Mouse (Mus musculus): ENCODE data around the gene Sfmbt2. TPM values are rescaled to one million over a fixed set of nuclear protein-coding genes. Genes with fewer than 3 reads are reported as not detected.

The Sfmbt2 gene
- polyA plus RNA-seq, 1 experiment from 2014 or later: 1.3 TPM

DNA sequence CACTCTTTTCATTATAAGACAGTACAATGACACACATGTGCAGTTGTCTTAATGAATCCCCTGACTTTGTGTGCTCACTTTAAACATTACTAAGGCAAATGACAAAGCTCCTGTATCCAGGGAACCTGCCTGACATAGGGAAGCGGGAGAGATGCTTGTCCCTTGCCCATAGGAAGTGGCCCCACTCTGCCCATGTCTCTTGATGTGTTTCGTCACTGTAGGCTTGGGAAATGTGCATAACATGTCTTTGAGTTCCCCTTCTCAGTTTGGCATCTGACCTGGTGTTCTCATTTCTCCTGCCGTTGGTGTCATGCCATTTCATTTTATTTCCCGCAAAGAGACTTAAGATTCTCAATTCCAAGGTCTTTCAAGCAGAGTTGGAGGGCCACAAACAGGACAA is 202.0 kb downstream of the Sfmbt2 start:
- Histone ChIP-seq H3K4me3 (ENCODE audit: low read length) (no peak overlapping the region), H3K4me2 (ENCODE audit: low read depth, low read length) (no peak overlapping the region), H3K4me1 (replicated peaks; ENCODE audit: control insufficient read depth, insufficient read depth, low read length) (no peaks in the 10 kb centered on the region), H3K27ac (ENCODE audit: low read length) (no peak overlapping the region), H3K9ac (ENCODE audit: low read length) (no peak overlapping the region), H3K36me3 (ENCODE audit: control insufficient read depth, insufficient read depth, low read length) (no peaks in the 10 kb centered on the region), H3K27me3 (ENCODE audit: control insufficient read depth, insufficient read depth, low read depth, low read length) (no peaks in the 10 kb centered on the region), H3K9me3 (ENCODE audit: control insufficient read depth, low read length) (no peaks in the 10 kb centered on the region)
- 89% methylated on average over 4 of the region's 4 CpGs for WGBS
- ATAC-seq (ENCODE audit: low read depth): no peak

DNA sequence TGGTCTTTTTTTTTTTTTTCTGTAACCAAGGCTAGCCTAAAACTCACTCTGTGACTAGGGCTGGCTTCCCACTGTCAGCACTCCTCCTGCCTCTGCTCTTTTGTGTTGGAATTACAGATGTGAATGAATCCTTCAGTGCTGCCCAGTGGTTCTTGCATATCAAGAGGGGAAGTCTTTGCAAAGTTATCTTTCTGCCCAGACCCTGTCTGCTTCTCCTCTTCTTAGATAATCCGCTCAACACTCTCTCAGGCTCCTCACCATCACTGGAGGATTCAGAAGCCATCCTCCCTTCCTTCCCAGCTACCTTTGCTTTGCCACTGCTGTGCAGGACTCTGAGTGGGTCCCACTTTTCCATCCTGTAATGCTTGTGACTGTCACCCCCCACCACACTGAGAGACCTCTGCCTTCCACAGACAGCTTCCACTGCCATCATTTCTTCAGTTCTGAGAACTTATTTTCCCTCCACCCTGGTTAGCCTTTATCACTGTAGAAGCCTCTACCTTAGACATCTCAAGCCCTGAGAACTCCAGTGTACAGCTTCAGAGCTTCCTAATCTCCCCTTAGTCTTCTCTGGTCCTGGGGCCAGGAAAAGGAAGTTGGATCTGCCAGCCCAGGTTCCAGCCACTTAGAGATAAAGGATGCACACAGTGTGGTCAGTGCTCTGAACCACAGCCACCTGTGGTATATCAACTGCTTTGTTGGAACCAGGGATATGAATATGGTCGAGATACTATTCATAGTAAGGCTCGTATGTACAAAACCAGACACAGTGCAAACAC is 205.8 kb downstream of the Sfmbt2 start:
- H3K9ac ChIP-seq (ENCODE audit: low read length): no peak overlapping the region
- H3K4me1 ChIP-seq (replicated peaks; ENCODE audit: control insufficient read depth, insufficient read depth, low read length): no peaks in the 10 kb centered on the region
- H3K36me3 ChIP-seq (ENCODE audit: control insufficient read depth, insufficient read depth, low read length): no peaks in the 10 kb centered on the region
- WGBS: 65% methylated on average over 3 of the region's 3 CpGs
- no peaks in the 10 kb centered on the region for H3K9me3 ChIP-seq (ENCODE audit: control insufficient read depth, low read length)
- H3K4me2 ChIP-seq (ENCODE audit: low read depth, low read length): no peak overlapping the region
- no peak overlapping the region for H3K4me3 ChIP-seq (ENCODE audit: low read length)
- ATAC-seq (ENCODE audit: low read depth): no peak
- H3K27ac ChIP-seq (ENCODE audit: low read length): no peak overlapping the region
- no peaks in the 10 kb centered on the region for H3K27me3 ChIP-seq (ENCODE audit: control insufficient read depth, insufficient read depth, low read depth, low read length)

DNA sequence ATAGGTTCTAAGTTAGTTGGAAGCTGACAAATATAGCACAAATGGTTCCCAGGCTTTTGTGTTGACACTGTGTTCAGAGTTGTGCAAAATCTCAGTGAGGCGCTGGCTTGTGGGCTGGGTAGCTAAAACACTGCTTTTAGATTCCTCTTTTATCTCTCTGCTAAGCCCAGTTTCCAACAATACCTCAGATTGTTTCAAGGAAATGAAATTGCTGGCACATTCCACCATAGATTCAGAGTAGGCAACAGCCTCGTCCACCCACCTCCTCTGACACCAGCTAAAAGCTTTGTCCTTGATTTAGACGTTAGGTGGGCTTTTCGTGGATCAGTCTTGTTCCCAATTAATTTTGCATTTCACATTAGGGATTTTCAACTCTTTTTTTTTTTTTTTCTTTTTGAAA is 212.4 kb downstream of the Sfmbt2 start:
- WGBS: 69% methylated on average over 4 of the region's 4 CpGs

DNA sequence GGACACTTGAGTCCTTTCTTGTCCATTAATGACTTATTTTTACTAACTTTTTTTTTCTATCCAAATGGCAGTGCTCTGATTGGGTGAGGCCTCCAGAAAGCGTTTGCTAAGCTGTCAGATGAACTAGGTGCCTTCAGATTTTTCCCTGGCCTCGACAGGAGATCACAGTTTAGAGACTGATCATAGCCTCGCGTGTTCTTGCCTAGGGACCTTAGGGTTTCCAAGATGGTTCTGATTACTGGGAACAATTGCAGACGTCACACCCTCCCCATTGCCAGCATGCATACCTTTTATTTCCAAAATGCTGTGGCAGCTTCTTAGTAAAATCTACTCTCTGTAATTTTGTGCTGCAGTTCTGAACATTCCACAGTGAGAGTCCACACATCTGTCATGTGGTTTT is 212.8 kb downstream of the Sfmbt2 start:
- Histone ChIP-seq H3K27ac (ENCODE audit: low read length) (no peak overlapping the region), H3K36me3 (ENCODE audit: control insufficient read depth, insufficient read depth, low read length) (no peaks in the 10 kb centered on the region), H3K9me3 (ENCODE audit: control insufficient read depth, low read length) (no peaks in the 10 kb centered on the region), H3K27me3 (ENCODE audit: control insufficient read depth, insufficient read depth, low read depth, low read length) (no peaks in the 10 kb centered on the region), H3K4me3 (ENCODE audit: low read length) (no peak overlapping the region), H3K4me1 (replicated peaks; ENCODE audit: control insufficient read depth, insufficient read depth, low read length) (no peaks in the 10 kb centered on the region), H3K9ac (ENCODE audit: low read length) (no peak overlapping the region), H3K4me2 (ENCODE audit: low read depth, low read length) (no peak overlapping the region)
- ATAC-seq (ENCODE audit: low read depth): no peak
- 49% methylated on average over 5 of the region's 5 CpGs for WGBS

More for the DNA sequence above, 212.4 kb downstream of the Sfmbt2 start:
- H3K9me3 ChIP-seq (ENCODE audit: control insufficient read depth, low read length): no peaks in the 10 kb centered on the region
- no peak overlapping the region for H3K4me2 ChIP-seq (ENCODE audit: low read depth, low read length)
- no peak overlapping the region for H3K4me3 ChIP-seq (ENCODE audit: low read length)
- H3K36me3 ChIP-seq (ENCODE audit: control insufficient read depth, insufficient read depth, low read length): no peaks in the 10 kb centered on the region
- no peak overlapping the region for H3K27ac ChIP-seq (ENCODE audit: low read length)
- ATAC-seq (ENCODE audit: low read depth): no peak
- no peak overlapping the region for H3K9ac ChIP-seq (ENCODE audit: low read length)
- no peaks in the 10 kb centered on the region for H3K4me1 ChIP-seq (replicated peaks; ENCODE audit: control insufficient read depth, insufficient read depth, low read length)
- H3K27me3 ChIP-seq (ENCODE audit: control insufficient read depth, insufficient read depth, low read depth, low read length): no peaks in the 10 kb centered on the region

DNA sequence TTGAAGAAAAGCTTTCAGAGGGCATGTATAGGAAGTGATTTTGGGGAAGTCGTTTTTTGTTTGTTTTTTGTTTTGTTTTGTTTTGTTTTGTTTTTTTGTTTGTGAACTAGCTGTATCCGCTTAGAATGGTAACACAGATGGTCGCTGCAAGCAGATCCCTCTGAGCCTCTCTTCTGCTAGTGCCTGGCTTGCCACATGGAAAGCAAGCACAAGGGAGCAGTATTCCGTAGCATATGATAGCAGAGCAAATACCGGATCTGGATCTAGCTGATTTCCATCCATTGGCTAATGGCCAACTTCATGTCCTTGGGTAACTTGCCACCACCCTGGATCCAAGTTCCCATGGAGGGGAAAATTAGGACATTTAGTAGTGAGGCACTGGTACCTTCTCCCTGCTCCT is 221.0 kb downstream of the Sfmbt2 start:
- H3K27ac ChIP-seq (ENCODE audit: low read length): no peak overlapping the region
- WGBS: 69% methylated on average over 5 of the region's 5 CpGs
- H3K9ac ChIP-seq (ENCODE audit: low read length): no peak overlapping the region
- H3K36me3 ChIP-seq (ENCODE audit: control insufficient read depth, insufficient read depth, low read length): no peaks in the 10 kb centered on the region
- no peak overlapping the region for H3K4me3 ChIP-seq (ENCODE audit: low read length)
- ATAC-seq (ENCODE audit: low read depth): no peak
- no peaks in the 10 kb centered on the region for H3K27me3 ChIP-seq (ENCODE audit: control insufficient read depth, insufficient read depth, low read depth, low read length)
- H3K9me3 ChIP-seq (ENCODE audit: control insufficient read depth, low read length): no peaks in the 10 kb centered on the region
- H3K4me1 ChIP-seq (replicated peaks; ENCODE audit: control insufficient read depth, insufficient read depth, low read length): no peaks in the 10 kb centered on the region
- H3K4me2 ChIP-seq (ENCODE audit: low read depth, low read length): no peak overlapping the region

DNA sequence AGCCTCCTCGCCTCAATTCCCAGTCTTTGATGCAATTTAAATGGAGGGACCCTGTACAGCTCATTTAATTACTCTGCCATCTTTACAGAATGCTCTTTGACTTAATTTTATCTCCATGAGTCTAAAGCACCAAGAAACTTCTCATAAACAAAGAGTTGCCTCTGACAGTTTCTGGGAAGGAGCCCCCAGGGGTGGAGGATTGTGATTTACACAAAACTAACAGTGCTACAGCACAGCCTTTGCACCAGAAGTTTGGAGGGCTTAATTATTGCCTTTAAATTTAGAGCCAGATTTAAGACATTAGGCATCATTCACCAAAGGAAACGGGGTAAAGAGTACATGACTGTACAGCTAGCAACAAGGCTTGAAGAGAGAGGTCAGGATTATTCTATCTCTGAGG is 245.2 kb downstream of the Sfmbt2 start:
- no peak for ATAC-seq (ENCODE audit: low read depth)
- Histone ChIP-seq H3K4me2 (ENCODE audit: low read depth, low read length) (no peak overlapping the region), H3K9me3 (ENCODE audit: control insufficient read depth, low read length) (no peaks in the 10 kb centered on the region), H3K27ac (ENCODE audit: low read length) (no peak overlapping the region), H3K4me3 (ENCODE audit: low read length) (no peak overlapping the region), H3K36me3 (ENCODE audit: control insufficient read depth, insufficient read depth, low read length) (no peaks in the 10 kb centered on the region), H3K27me3 (ENCODE audit: control insufficient read depth, insufficient read depth, low read depth, low read length) (no peaks in the 10 kb centered on the region), H3K9ac (ENCODE audit: low read length) (no peak overlapping the region), H3K4me1 (replicated peaks; ENCODE audit: control insufficient read depth, insufficient read depth, low read length) (no peaks in the 10 kb centered on the region)
- WGBS: 66% methylated on average over 2 of the region's 2 CpGs

MicroRNAs within 50 kb of the gene (microRNA counts, 519-probe panel; counts per million panel counts)
- microRNA mmu-miR-297a+mmu-miR-466f+mmu-miR-669b: 1,105 counts per million, percentile 10 among the panel's probes with 10 or more counts
- not detected for microRNA mmu-miR-297b-3p
- not detected for microRNA mmu-miR-297b-5p
- microRNA mmu-miR-297c: 2,408 counts per million, percentile 42 among the panel's probes with 10 or more counts
- 3,233 counts per million, percentile 63 among the panel's probes with 10 or more counts for microRNA mmu-miR-466a-3p+mmu-miR-466b-3-3p
- microRNA mmu-miR-466a-5p+mmu-miR-466e-5p: 1,804 counts per million, percentile 29 among the panel's probes with 10 or more counts
- microRNA mmu-miR-466c-5p: 1,436 counts per million, percentile 18 among the panel's probes with 10 or more counts
- microRNA mmu-miR-466d-3p: 2,099 counts per million, percentile 36 among the panel's probes with 10 or more counts
- 854 counts per million, percentile 7 among the panel's probes with 10 or more counts for microRNA mmu-miR-466d-5p
- microRNA mmu-miR-466f-5p: not detected
- 2,975 counts per million, percentile 57 among the panel's probes with 10 or more counts for microRNA mmu-miR-466g
- not detected for microRNA mmu-miR-466h
- 1,363 counts per million, percentile 16 among the panel's probes with 10 or more counts for microRNA mmu-miR-466l
- microRNA mmu-miR-467a: 2,254 counts per million, percentile 39 among the panel's probes with 10 or more counts
- 1,274 counts per million, percentile 14 among the panel's probes with 10 or more counts for microRNA mmu-miR-467b
- microRNA mmu-miR-467c: 2,165 counts per million, percentile 37 among the panel's probes with 10 or more counts
- not detected for microRNA mmu-miR-467d
- microRNA mmu-miR-467e: 2,077 counts per million, percentile 36 among the panel's probes with 10 or more counts
- 2,880 counts per million, percentile 54 among the panel's probes with 10 or more counts for microRNA mmu-miR-669a
- 368 counts per million, percentile 2 among the panel's probes with 10 or more counts for microRNA mmu-miR-669e
- 3,491 counts per million, percentile 69 among the panel's probes with 10 or more counts for microRNA mmu-miR-669f
- not detected for microRNA mmu-miR-669g
- microRNA mmu-miR-669h-5p: not detected
- microRNA mmu-miR-669i: not detected
- 950 counts per million, percentile 8 among the panel's probes with 10 or more counts for microRNA mmu-miR-669j
- microRNA mmu-miR-669m: not detected
- microRNA mmu-miR-669o: 2,011 counts per million, percentile 34 among the panel's probes with 10 or more counts

Small RNA genes within 50 kb of the gene (microRNA-seq; reads per million reads assigned to microRNA genes)
- gene Gm22051: not detected
- not detected for gene Gm22072
- gene Gm22091: not detected
- gene Gm22166: not detected
- not detected for gene Gm22239
- not detected for gene Gm22626
- not detected for gene Gm22635
- gene Gm22677: not detected
- gene Gm22678: not detected
- not detected for gene Gm22775
- gene Gm22925: not detected
- not detected for gene Gm23108
- not detected for gene Gm23288
- gene Gm23542: not detected
- not detected for gene Gm23569
- not detected for gene Gm23571
- gene Gm23578: not detected
- gene Gm23651: not detected
- not detected for gene Gm23988
- not detected for gene Gm24028
- gene Gm24167: not detected
- gene Gm24315: not detected
- not detected for gene Gm24342
- not detected for gene Gm24488
- gene Gm24640: not detected
- gene Gm24673: not detected
- gene Gm24761: not detected
- gene Gm24806: not detected
- gene Gm25022: not detected
- not detected for gene Gm25158
- gene Gm25263: not detected
- gene Gm25285: not detected
- gene Gm25316: not detected
- gene Gm25451: not detected
- gene Gm25673: not detected
- gene Gm25680: not detected
- gene Gm25701: not detected
- gene Gm25753: not detected
- gene Gm25943: not detected
- not detected for gene Gm26060
- not detected for gene Gm26073
- gene Gm26092: not detected
- gene Gm26156: not detected
- not detected for gene Gm26229
- gene Gm26398: not detected
- not detected for gene Gm26426
- not detected for gene Gm26431
- not detected for gene Gm26491
- 3.2 reads per million, percentile 10 among the genes with 10 or more reads in this experiment for gene Mir297a-2
- gene Mir297a-3: not detected
- gene Mir297a-4: not detected
- not detected for gene Mir297b
- not detected for gene Mir297c
- gene Mir466: not detected
- gene Mir466b-1: not detected
- gene Mir466b-2: not detected
- gene Mir466b-3: 1.2 reads per million
- not detected for gene Mir466b-4
- not detected for gene Mir466b-5
- gene Mir466b-6: not detected
- gene Mir466b-7: not detected
- not detected for gene Mir466b-8
- not detected for gene Mir466c-1
- gene Mir466c-2: not detected
- not detected for gene Mir466d
- gene Mir466e: not detected
- not detected for gene Mir466f-1
- not detected for gene Mir466f-2
- gene Mir466f-3: not detected
- gene Mir466g: not detected
- gene Mir466h: not detected
- gene Mir466l: not detected
- not detected for gene Mir466m
- gene Mir466n: 25.7 reads per million, percentile 35 among the genes with 10 or more reads in this experiment
- gene Mir466o: not detected
- gene Mir466p: not detected
- gene Mir467a-1: not detected
- not detected for gene Mir467a-10
- not detected for gene Mir467a-2
- gene Mir467a-3: not detected
- not detected for gene Mir467a-4
- not detected for gene Mir467a-5
- gene Mir467a-6: not detected
- not detected for gene Mir467a-7
- not detected for gene Mir467a-8
- not detected for gene Mir467a-9
- 0.79 reads per million for gene Mir467b
- gene Mir467c: 921 reads per million, percentile 73 among the genes with 10 or more reads in this experiment
- gene Mir467d: 1,215 reads per million, percentile 76 among the genes with 10 or more reads in this experiment
- gene Mir467e: 1,128 reads per million, percentile 75 among the genes with 10 or more reads in this experiment
- not detected for gene Mir669a-1
- not detected for gene Mir669a-10
- gene Mir669a-11: not detected
- gene Mir669a-12: not detected
- gene Mir669a-2: not detected
- 0.59 reads per million for gene Mir669a-3
- gene Mir669a-4: not detected
- not detected for gene Mir669a-5
- gene Mir669a-6: not detected
- not detected for gene Mir669a-7
- gene Mir669a-8: not detected
- not detected for gene Mir669a-9
- gene Mir669b: not detected
- 87.9 reads per million, percentile 50 among the genes with 10 or more reads in this experiment for gene Mir669c
- not detected for gene Mir669d
- gene Mir669d-2: not detected
- 16.6 reads per million, percentile 32 among the genes with 10 or more reads in this experiment for gene Mir669e
- not detected for gene Mir669f
- not detected for gene Mir669g
- gene Mir669h: 4.0 reads per million, percentile 15 among the genes with 10 or more reads in this experiment
- gene Mir669i: not detected
- gene Mir669j: not detected
- not detected for gene Mir669k
- 259 reads per million, percentile 61 among the genes with 10 or more reads in this experiment for gene Mir669l
- not detected for gene Mir669m-1
- not detected for gene Mir669m-2
- 372 reads per million, percentile 65 among the genes with 10 or more reads in this experiment for gene Mir669o
- gene Mir669p-1: not detected
- gene Mir669p-2: not detected

Other genes with a start within 250 kb of the Sfmbt2 start
- 3.9 and 8.6 TPM in 2 replicates for gene Itih2, start 239.1 kb upstream of the Sfmbt2 start, polyA plus RNA-seq (2015; fragmentation: Nextera tagmentation; extraction: Ambion mirVana)
- gene Itih5, start 216.9 kb upstream of the Sfmbt2 start, polyA plus RNA-seq (2015; fragmentation: Nextera tagmentation; extraction: Ambion mirVana): 5.2 and 6.7 TPM in 2 replicates

Data from lung, embryonic 16.5 days (tissue).